Mouse (Mus musculus) neural tube, embryonic 12.5 days (tissue): Measurements from ENCODE around the gene Dclk2. TPM values are rescaled to one million over a fixed set of nuclear protein-coding genes. Genes with fewer than 3 reads are reported as not detected.

Experiments
- ATAC-seq: fragments of 200-750 bp; cut with Nextera tagmentation; 2 replicates; pipeline ENCODE4 v1.8.0; 2017; ENCODE audit warnings: low read depth, mild to moderate bottlenecking, moderate TSS enrichment, moderate library complexity; ENCODE audit not compliant: low FRiP score
- H3K27ac ChIP-seq: fragments of 300-500 bp; sonication (generic); 2 replicates; pipeline ENCODE4 v1.5.1; 2016
- H3K27me3 ChIP-seq: fragments of 300-500 bp; sonication (generic); replicated peaks from 2 replicates; pipeline ENCODE4 v1.6.1; 2016; ENCODE audit warnings: mild to moderate bottlenecking
- H3K36me3 ChIP-seq: fragments of 300-500 bp; sonication (generic); 2 replicates; pipeline ENCODE4 v1.6.1; 2016; ENCODE audit warnings: mild to moderate bottlenecking
- H3K4me1 ChIP-seq: fragments of 300-500 bp; sonication (generic); 2 replicates; pipeline ENCODE4 v1.6.1; 2016
- H3K4me2 ChIP-seq: fragments of 300-500 bp; sonication (generic); replicated peaks from 2 replicates; pipeline ENCODE4 v1.6.1; 2016; ENCODE audit warnings: mild to moderate bottlenecking
- H3K4me3 ChIP-seq: fragments of 300-500 bp; sonication (generic); 2 replicates; pipeline ENCODE4 v1.5.1; 2016
- H3K9ac ChIP-seq: fragments of 300-500 bp; sonication (generic); 2 replicates; pipeline ENCODE4 v1.6.1; 2016; ENCODE audit warnings: mild to moderate bottlenecking
- H3K9me3 ChIP-seq: fragments of 300-500 bp; sonication (generic); 2 replicates; pipeline ENCODE4 v1.6.1; 2016; ENCODE audit warnings: mild to moderate bottlenecking
- WGBS: fragments of 180-500 bp; shearing (Covaris S2); methylation state at CpG from one replicate; pipeline ENCODE4 v1.1.7; 2016; 5-methylcytosine and 5-hydroxymethylcytosine counted together
- polyA plus RNA-seq: library from polyadenylated mRNA; unstranded; fragments of >200 nt; fragmentation: Nextera tagmentation; extraction: Ambion mirVana; gene quantifications from 2 replicates; pipeline ENCODE4 v1.2.1, GENCODE M21; 2016

Gene Dclk2
- polyA plus RNA-seq, 1 experiment from 2014 or later: 67.0 TPM

- WGBS: 54% methylated on average over 5 of the region's 5 CpGs
- no peaks in the 10 kb centered on the region for H3K27me3 ChIP-seq
- no peaks in the 10 kb centered on the region for H3K9me3 ChIP-seq
- no peak overlapping the region for H3K4me3 ChIP-seq
- no peak overlapping the region for H3K9ac ChIP-seq
- H3K4me1 ChIP-seq: peaks cover 24% of the 10 kb centered on the region
- H3K4me2 ChIP-seq: no peak overlapping the region
- no peak overlapping the region for H3K27ac ChIP-seq
- no peaks in the 10 kb centered on the region; the same call in 1 of the 2 replicates for H3K36me3 ChIP-seq
- no peak for ATAC-seq
Measured at GRCm38 (mm10) chr3:86837386-86837785, 83.3 kb downstream of the Dclk2 start.

GRCm38 (mm10) chr3:86835180-86835579 lies 85.5 kb downstream of the Dclk2 start:
- Histone ChIP-seq H3K9ac (no peak overlapping the region), H3K27ac (no peak overlapping the region), H3K4me1 (peaks cover 29% of the 10 kb centered on the region), H3K4me2 (no peak overlapping the region), H3K4me3 (no peak overlapping the region), H3K9me3 (no peaks in the 10 kb centered on the region), H3K27me3 (no peaks in the 10 kb centered on the region), H3K36me3 (peaks cover 4% of the 10 kb centered on the region; the same call in 1 of the 2 replicates)
- ATAC-seq: no peak
- WGBS: 94% methylated on average over 4 of the region's 4 CpGs

GRCm38 (mm10) chr3:86834341-86834740 lies 86.3 kb downstream of the Dclk2 start:
- H3K4me1 ChIP-seq: peaks cover 27% of the 10 kb centered on the region
- H3K4me3 ChIP-seq: no peak overlapping the region
- no peak overlapping the region for H3K27ac ChIP-seq
- ATAC-seq: no peak
- no peaks in the 10 kb centered on the region for H3K27me3 ChIP-seq
- peaks cover 4% of the 10 kb centered on the region; the same call in 1 of the 2 replicates for H3K36me3 ChIP-seq
- H3K9ac ChIP-seq: no peak overlapping the region
- H3K4me2 ChIP-seq: no peak overlapping the region
- H3K9me3 ChIP-seq: no peaks in the 10 kb centered on the region
- WGBS: 78% methylated on average over 7 of the region's 7 CpGs

GRCm38 (mm10) chr3:86832591-86833267 lies 87.9 kb downstream of the Dclk2 start:
- H3K4me3 ChIP-seq: no peak overlapping the region
- H3K9me3 ChIP-seq: no peaks in the 10 kb centered on the region
- peaks cover 27% of the 10 kb centered on the region for H3K4me1 ChIP-seq
- WGBS: 14% methylated on average over 14 of the region's 14 CpGs
- 0 out of 2 replicates have a peak overlapping the region, but pooled peaks have one; percentile 14 for H3K4me2 ChIP-seq
- no peak for ATAC-seq
- no peak overlapping the region for H3K27ac ChIP-seq
- no peak overlapping the region for H3K9ac ChIP-seq
- peaks cover 4% of the 10 kb centered on the region; the same call in 1 of the 2 replicates for H3K36me3 ChIP-seq
- H3K27me3 ChIP-seq: no peaks in the 10 kb centered on the region

DNA sequence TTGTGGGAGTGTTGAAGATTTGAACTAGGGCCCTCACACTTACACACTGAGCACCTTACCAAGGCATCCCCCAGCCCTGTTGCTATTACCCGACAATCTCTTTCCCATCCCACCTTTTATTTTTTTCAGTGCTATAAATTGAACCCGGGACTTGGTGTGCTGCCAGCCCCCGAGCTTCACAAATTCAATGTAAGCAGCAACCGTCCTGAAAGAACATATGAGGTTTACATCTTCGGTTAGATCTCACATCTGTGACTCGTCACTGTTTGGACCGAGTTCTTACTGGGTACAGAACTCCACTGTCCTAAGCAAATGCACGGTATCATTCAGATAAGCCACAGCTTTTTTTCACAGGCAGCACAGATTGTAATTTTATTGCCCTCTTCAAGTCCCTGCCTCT lies 88.5 kb downstream of the Dclk2 start:
- Histone ChIP-seq H3K9ac (no peak overlapping the region), H3K9me3 (no peaks in the 10 kb centered on the region), H3K27ac (no peak overlapping the region), H3K4me2 (no peak overlapping the region), H3K36me3 (peaks cover 4% of the 10 kb centered on the region; the same call in 1 of the 2 replicates), H3K4me3 (no peak overlapping the region), H3K27me3 (no peaks in the 10 kb centered on the region), H3K4me1 (peaks cover 23% of the 10 kb centered on the region)
- no peak for ATAC-seq
- 57% methylated on average over 8 of the region's 8 CpGs for WGBS

DNA sequence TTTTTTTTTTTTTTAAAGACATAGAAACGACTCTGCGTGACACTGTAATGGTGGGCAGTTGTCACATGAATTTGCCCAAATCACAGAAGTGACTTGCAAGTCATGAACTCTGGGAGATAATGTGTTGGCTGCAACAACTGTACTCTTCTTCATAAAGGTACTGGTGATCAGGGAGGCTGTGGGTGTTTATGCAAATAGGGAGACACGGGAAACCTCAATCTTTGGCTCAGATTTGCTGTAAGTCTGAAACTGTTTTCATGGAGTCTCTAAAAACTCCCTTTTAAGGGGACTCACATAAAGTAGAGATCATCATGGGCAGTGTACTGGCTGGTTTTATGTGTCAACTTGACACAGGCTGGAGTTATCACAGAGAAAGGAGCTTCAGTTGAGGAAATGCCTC lies 93.1 kb downstream of the Dclk2 start:
- 92% methylated on average over 3 of the region's 3 CpGs for WGBS
- H3K4me1 ChIP-seq: peaks cover 5% of the 10 kb centered on the region; the same call in 1 of the 2 replicates
- no peak for ATAC-seq
- H3K27me3 ChIP-seq: no peaks in the 10 kb centered on the region
- H3K9ac ChIP-seq: no peak overlapping the region
- no peaks in the 10 kb centered on the region for H3K9me3 ChIP-seq
- H3K4me3 ChIP-seq: no peak overlapping the region
- H3K4me2 ChIP-seq: no peak overlapping the region
- no peak overlapping the region for H3K27ac ChIP-seq
- peaks cover 8% of the 10 kb centered on the region for H3K36me3 ChIP-seq

DNA sequence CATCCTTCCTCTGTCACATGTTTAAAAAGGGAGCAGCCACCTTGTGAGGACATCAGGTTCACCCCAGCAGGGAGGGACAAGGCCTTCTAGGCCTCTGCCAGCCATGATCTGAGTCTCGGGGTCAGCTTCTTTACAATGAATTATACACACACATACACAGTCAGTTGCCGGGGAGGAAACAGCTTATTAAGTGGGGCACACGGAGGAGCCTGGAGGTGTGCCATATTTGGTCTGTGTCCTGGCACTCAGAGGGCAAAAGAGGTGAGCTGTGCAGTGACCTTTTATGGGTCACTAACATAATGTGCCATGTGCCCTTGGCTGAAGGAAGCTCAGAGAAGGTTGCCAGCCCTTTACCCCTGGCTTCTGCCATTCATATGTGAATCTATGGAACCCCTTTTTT lies 99.3 kb downstream of the Dclk2 start:
- Histone ChIP-seq H3K4me1 (peaks cover 28% of the 10 kb centered on the region), H3K9me3 (no peaks in the 10 kb centered on the region), H3K36me3 (peaks cover 7% of the 10 kb centered on the region), H3K27me3 (no peaks in the 10 kb centered on the region), H3K4me2 (no peak overlapping the region), H3K27ac (no peak overlapping the region), H3K4me3 (no peak overlapping the region), H3K9ac (no peak overlapping the region)
- WGBS: 62% methylated on average over 3 of the region's 3 CpGs
- no peak for ATAC-seq

- no peaks in the 10 kb centered on the region for H3K9me3 ChIP-seq
- WGBS: 55% methylated on average over 10 of the region's 10 CpGs
Measured at GRCm38 (mm10) chr3:86820344-86820743, 100.3 kb downstream of the Dclk2 start.

GRCm38 (mm10) chr3:86819372-86819771 lies 101.3 kb downstream of the Dclk2 start:
- ATAC-seq: peak; percentile 44; the same call in 1 of the 2 replicates
- Histone ChIP-seq H3K27ac (no peak overlapping the region), H3K9me3 (no peaks in the 10 kb centered on the region), H3K4me3 (no peak overlapping the region), H3K36me3 (peaks cover 8% of the 10 kb centered on the region), H3K27me3 (no peaks in the 10 kb centered on the region), H3K9ac (no peak overlapping the region), H3K4me1 (peaks cover 28% of the 10 kb centered on the region), H3K4me2 (no peak overlapping the region)
- 93% methylated on average over 6 of the region's 6 CpGs for WGBS

More at GRCm38 (mm10) chr3:86820344-86820743, 100.3 kb downstream of the Dclk2 start:
- Histone ChIP-seq H3K27me3 (no peaks in the 10 kb centered on the region), H3K27ac (no peak overlapping the region), H3K4me1 (peaks cover 28% of the 10 kb centered on the region), H3K4me2 (no peak overlapping the region), H3K9ac (no peak overlapping the region), H3K36me3 (peaks cover 7% of the 10 kb centered on the region), H3K4me3 (no peak overlapping the region)
- no peak for ATAC-seq

- H3K27me3 ChIP-seq: no peaks in the 10 kb centered on the region
- ATAC-seq: no peak
- no peak overlapping the region for H3K4me2 ChIP-seq
- H3K4me1 ChIP-seq: peaks cover 28% of the 10 kb centered on the region
- peaks cover 10% of the 10 kb centered on the region; the same call in 1 of the 2 replicates for H3K36me3 ChIP-seq
- H3K9me3 ChIP-seq: no peaks in the 10 kb centered on the region
- no peak overlapping the region for H3K9ac ChIP-seq
- 67% methylated on average over 13 of the region's 13 CpGs for WGBS
- H3K27ac ChIP-seq: no peak overlapping the region
- no peak overlapping the region for H3K4me3 ChIP-seq
Measured at GRCm38 (mm10) chr3:86818001-86818585, 102.6 kb downstream of the Dclk2 start.

DNA sequence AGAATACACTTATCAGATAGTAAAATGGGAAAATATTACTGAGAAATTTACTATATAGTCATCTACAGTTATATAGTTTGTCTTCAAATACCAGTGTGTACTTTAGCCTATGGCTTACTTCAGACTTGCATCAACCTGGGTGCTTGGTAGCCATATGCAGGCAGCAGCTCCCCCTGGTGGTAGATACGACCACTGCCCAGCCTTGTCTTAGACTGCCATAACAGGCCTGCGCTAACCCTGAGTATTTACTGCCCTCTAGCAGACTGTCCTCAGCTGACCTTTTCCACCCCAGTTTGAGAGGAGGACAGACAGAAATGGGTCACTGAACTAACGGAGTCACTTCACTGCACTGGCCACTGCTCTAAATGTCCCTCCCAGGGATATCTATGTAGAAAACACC lies 108.0 kb downstream of the Dclk2 start:
- peak; percentile 77; the same call in 1 of the 2 replicates for ATAC-seq
- H3K36me3 ChIP-seq: peaks cover 6% of the 10 kb centered on the region
- H3K4me2 ChIP-seq: no peak overlapping the region
- H3K27me3 ChIP-seq: no peaks in the 10 kb centered on the region
- H3K9me3 ChIP-seq: no peaks in the 10 kb centered on the region
- no peak overlapping the region for H3K27ac ChIP-seq
- H3K9ac ChIP-seq: no peak overlapping the region
- no peaks in the 10 kb centered on the region for H3K4me1 ChIP-seq
- H3K4me3 ChIP-seq: no peak overlapping the region
- WGBS: 18% methylated on average over 3 of the region's 3 CpGs

DNA sequence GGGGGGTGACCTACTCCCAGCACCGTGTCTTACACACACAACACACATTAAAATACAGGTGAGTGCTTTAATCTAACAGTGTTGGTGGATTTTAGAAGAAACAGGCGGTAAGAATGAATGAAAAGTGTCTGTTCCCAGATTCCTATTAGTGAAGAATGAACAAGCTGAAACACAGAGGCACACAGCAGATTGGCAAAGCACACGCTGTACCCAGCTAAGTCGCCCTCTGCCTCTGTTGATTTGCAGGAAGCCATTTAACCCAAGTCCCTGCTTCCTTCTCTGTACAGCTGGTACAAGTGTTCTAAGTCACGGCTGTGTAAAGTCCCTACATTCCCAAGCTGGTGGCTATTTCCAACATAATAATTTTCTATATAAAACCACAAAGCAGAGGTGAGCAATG lies 109.7 kb downstream of the Dclk2 start:
- no peaks in the 10 kb centered on the region for H3K4me1 ChIP-seq
- no peak overlapping the region for H3K4me3 ChIP-seq
- ATAC-seq: no peak
- H3K27me3 ChIP-seq: no peaks in the 10 kb centered on the region
- 88% methylated on average over 5 of the region's 5 CpGs for WGBS
- H3K36me3 ChIP-seq: peaks cover 9% of the 10 kb centered on the region
- H3K27ac ChIP-seq: no peak overlapping the region
- H3K9ac ChIP-seq: no peak overlapping the region
- H3K9me3 ChIP-seq: no peaks in the 10 kb centered on the region
- no peak overlapping the region for H3K4me2 ChIP-seq
